Comparison of ENCODE assay signal across 9 mouse cellular contexts in the genomic region with DNA sequence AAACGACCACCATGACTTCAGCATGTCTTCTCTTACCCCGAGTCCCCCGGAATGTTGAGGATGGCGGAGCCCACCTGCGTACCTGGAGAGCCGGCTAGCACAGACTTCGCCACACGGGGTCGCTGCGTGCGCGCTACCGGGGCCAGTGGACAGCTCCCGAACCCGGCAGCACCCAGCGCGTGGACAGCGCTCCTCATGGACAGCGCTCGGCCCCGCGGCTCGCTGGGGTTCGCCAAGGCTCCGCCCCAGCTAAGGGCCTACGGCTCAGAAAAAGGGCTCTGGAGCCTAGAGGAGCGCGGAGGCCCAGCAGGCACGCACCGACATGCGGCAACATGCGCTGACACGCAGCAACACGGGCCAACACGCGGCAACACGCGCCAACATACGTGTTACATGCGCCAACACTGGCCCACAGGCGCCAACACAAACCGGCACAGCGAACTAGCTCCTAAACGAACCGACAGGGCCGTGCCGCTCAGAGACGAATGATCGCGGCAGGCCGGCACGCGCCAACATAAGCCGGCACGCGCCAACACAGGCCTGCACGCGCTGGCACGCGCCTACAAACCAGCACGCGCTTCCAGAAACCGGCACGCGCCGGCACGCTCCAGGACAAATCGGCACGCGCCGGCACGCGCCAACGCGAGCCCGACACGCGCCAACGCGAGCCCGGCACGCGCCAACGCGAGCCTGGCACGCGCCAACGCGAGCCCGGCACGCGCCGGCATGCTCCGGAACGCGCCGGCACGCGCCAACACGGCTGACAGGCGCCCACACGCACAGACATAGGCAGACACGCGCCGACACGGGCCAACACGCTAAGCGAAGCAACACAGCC. TPM values are rescaled to one million over a fixed set of nuclear protein-coding genes. Genes with fewer than 3 reads are reported as not detected.
A peak's percentile ranks its signal among the peaks of the same experiment; 100 is the strongest.
DNase-seq lines count a peak whose midpoint lies in the region; ATAC-seq and TF ChIP-seq lines count a peak whose summit lies in the region.
"Had no signal": no experiment of that assay in that cellular context is flagged by ENCODE, and none has a peak within 500 bp of the region (broad histone marks: within the 10 kb centered on the region; RNA-seq: fewer than 3 reads in every experiment).

No protein-coding gene starts in this region.

- peak; percentile 56 for DNase-seq in ES-CJ7 (ENCODE audit: low read depth, low spot score)
- DNase-seq in cerebellum, adult 11-12 months: peak; percentile 88
- peak; percentile 86 for DNase-seq in forebrain, postnatal 0 days
- DNase-seq in heart, postnatal 25 days (ENCODE audit: low spot score): peak; percentile 45
- peak; percentile 72 for DNase-seq in layer of hippocampus, adult 11-12 months (ENCODE audit: low spot score)
- no peak for DNase-seq in liver, embryonic 14.5 days (ENCODE audit: low read depth in 3 of 3, low spot score in 3 of 3)
- peak; percentile 27 for DNase-seq in thymus, postnatal 25 days

- intact Hi-C loops in heart, postnatal 25 days (cut with DNase I): loop anchor here (1.0 to 2.0 kb wide), 2 partner anchors 265 to 333 kb away; no protein-coding TSS in a partner anchor

- peak overlapping the region; percentile 40 for H3K4me3 ChIP-seq in forebrain, postnatal 0 days (ENCODE audit: low read depth, low read length)
- no peak overlapping the region for H3K4me3 ChIP-seq in liver, embryonic 14.5 days (ENCODE audit: insufficient read depth in 1 of 2, low read depth in 2 of 2, low read length in 2 of 2)
- H3K4me3 ChIP-seq in neural tube, embryonic 12.5 days: peak overlapping the region; percentile 29

- TF ChIP-seq EP300 in liver, embryonic 14.5 days (IDR thresholded peaks at IDR 0.05; ENCODE audit: low read depth): no peak

- H3K9me3 ChIP-seq in forebrain, postnatal 0 days (ENCODE audit: low read length): peaks cover 20% of the 10 kb centered on the region
- H3K9me3 ChIP-seq in liver, embryonic 14.5 days (ENCODE audit: control insufficient read depth, low read length): peaks cover 2% of the 10 kb centered on the region; the same call in 1 of the 2 replicates
- peaks cover 28% of the 10 kb centered on the region for H3K9me3 ChIP-seq in neural tube, embryonic 12.5 days

- peak; percentile 72 for TF ChIP-seq CTCF in forebrain, postnatal 0 days (IDR thresholded peaks at IDR 0.05; ENCODE audit: low read depth)
- peak; percentile 67 for TF ChIP-seq CTCF in liver, embryonic 14.5 days (IDR thresholded peaks at IDR 0.05; ENCODE audit: low read depth)

- no peaks in the 10 kb centered on the region for H3K4me1 ChIP-seq in forebrain, postnatal 0 days (ENCODE audit: insufficient read depth)
- H3K4me1 ChIP-seq in liver, embryonic 14.5 days (replicated peaks; ENCODE audit: control insufficient read depth in 2 of 2, insufficient read depth in 2 of 2, low read length in 1 of 2): no peaks in the 10 kb centered on the region
- H3K4me1 ChIP-seq in neural tube, embryonic 12.5 days: no peaks in the 10 kb centered on the region

- peaks cover 40% of the 10 kb centered on the region for H3K27me3 ChIP-seq in forebrain, postnatal 0 days (ENCODE audit: insufficient read depth, low read length)
- H3K27me3 ChIP-seq in liver, embryonic 14.5 days (ENCODE audit: control insufficient read depth, insufficient read depth, low read length): peaks cover 21% of the 10 kb centered on the region
- peaks cover 78% of the 10 kb centered on the region for H3K27me3 ChIP-seq in neural tube, embryonic 12.5 days (replicated peaks)

- WGBS in forebrain, postnatal 0 days: 65% methylated on average over 108 of the region's 108 CpGs
- WGBS in liver, embryonic 14.5 days (ENCODE audit: insufficient replicate concordance): 52% methylated on average over 108 of the region's 108 CpGs
- WGBS in neural tube, embryonic 12.5 days: 59% methylated on average over 108 of the region's 108 CpGs

- H3K9ac ChIP-seq in forebrain, postnatal 0 days: peak overlapping the region; percentile 61
- H3K9ac ChIP-seq in liver, embryonic 14.5 days (replicated peaks): no peak overlapping the region
- H3K9ac ChIP-seq in neural tube, embryonic 12.5 days: no peak overlapping the region

- no peaks in the 10 kb centered on the region for H3K36me3 ChIP-seq in forebrain, postnatal 0 days (ENCODE audit: insufficient read depth)
- H3K36me3 ChIP-seq in liver, embryonic 14.5 days (replicated peaks; ENCODE audit: control insufficient read depth, insufficient read depth, low read depth): no peaks in the 10 kb centered on the region
- H3K36me3 ChIP-seq in neural tube, embryonic 12.5 days: peaks cover 37% of the 10 kb centered on the region

- H3K27ac ChIP-seq in forebrain, postnatal 0 days (ENCODE audit: low read depth, low read length): peak overlapping the region; percentile 81
- H3K27ac ChIP-seq in liver, embryonic 14.5 days: no peak overlapping the region
- no peak overlapping the region for H3K27ac ChIP-seq in neural tube, embryonic 12.5 days

- H3K4me2 ChIP-seq in forebrain, postnatal 0 days (ENCODE audit: low read depth): peak overlapping the region; percentile 55
- no peak overlapping the region for H3K4me2 ChIP-seq in liver, embryonic 14.5 days (ENCODE audit: low read depth)
- peak overlapping the region; percentile 58 for H3K4me2 ChIP-seq in neural tube, embryonic 12.5 days (replicated peaks)

- peak; percentile 88 for ATAC-seq in forebrain, postnatal 0 days
- ATAC-seq in liver, embryonic 14.5 days (ENCODE audit: insufficient read depth): peak; percentile 73
- peak; percentile 91 for ATAC-seq in neural tube, embryonic 12.5 days (ENCODE audit: low FRiP score, low read depth)

RNA-seq across cellular contexts. Expression of gene Grb10, which starts 12.5 kb away (rescaled TPM):
- total RNA-seq in forebrain, postnatal 0 days (2014; rRNA removed): 58.4 and 80.3 TPM in 2 replicates
- 24.8 and 32.7 TPM in 2 replicates for polyA plus RNA-seq in forebrain, postnatal 0 days (2015; fragmentation: Nextera tagmentation; extraction: Ambion mirVana)
- total RNA-seq in heart, postnatal 25 days (2021): 100 to 1,000 TPM; 103 to 108 TPM
- polyA plus RNA-seq in liver, embryonic 14.5 days (2012; rRNA removed): 78.8 and 91.5 TPM in 2 replicates
- 42.4 and 43.2 TPM in 2 replicates for polyA plus RNA-seq in liver, embryonic 14.5 days (2014; fragmentation: Nextera tagmentation; extraction: Ambion mirVana)
- 320 and 336 TPM in 2 replicates for polyA plus RNA-seq in neural tube, embryonic 12.5 days (2016; fragmentation: Nextera tagmentation; extraction: Ambion mirVana)
- total RNA-seq: MEL had no signal

Comparison
In these comparisons a context has a peak if more than half of its experiments do, and no peak if none do; other contexts are left out.
1. DNase-seq: peak in ES-CJ7 (single experiment), cerebellum, adult 11-12 months (single experiment), forebrain, postnatal 0 days (single experiment), heart, postnatal 25 days (single experiment), layer of hippocampus, adult 11-12 months (single experiment) and thymus, postnatal 25 days (single experiment); none in liver, embryonic 14.5 days (0 of 3).
2. H3K4me3 ChIP-seq: peak in forebrain, postnatal 0 days (single experiment) and neural tube, embryonic 12.5 days (single experiment); none in liver, embryonic 14.5 days (0 of 2).
3. Peak in every context shown above with its lines, with median percentiles within 50 percentile points of each other: ATAC-seq.